ENCODE assay signal across 28 mouse cellular contexts in the genomic region with DNA sequence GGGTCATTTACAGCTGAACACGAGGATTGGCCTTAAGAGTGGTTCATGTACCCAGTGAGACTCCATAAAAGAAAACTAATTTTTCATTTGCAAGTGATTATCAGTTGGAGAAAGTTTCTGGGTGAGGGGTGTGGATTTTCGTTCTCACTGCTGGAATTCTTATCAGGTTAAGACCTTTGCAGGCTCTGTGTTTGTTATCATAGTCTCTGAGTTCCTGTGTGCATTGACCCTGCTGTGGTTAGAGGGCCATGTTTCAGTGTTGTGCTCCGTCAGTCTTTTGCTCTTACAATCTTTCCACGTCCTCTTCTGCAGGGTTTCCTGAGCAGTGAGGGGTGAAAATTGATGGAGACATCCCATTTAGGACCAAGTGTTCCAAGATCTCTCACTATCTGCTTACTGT. TPM values are rescaled to one million over a fixed set of nuclear protein-coding genes. Genes with fewer than 3 reads are reported as not detected.
DNase-seq lines count a peak whose midpoint lies in the region; ATAC-seq and TF ChIP-seq lines count a peak whose summit lies in the region.
"Had no signal": no experiment of that assay in that cellular context is flagged by ENCODE, and none has a peak within 500 bp of the region (broad histone marks: within the 10 kb centered on the region; RNA-seq: fewer than 3 reads in every experiment).

No protein-coding gene starts in this region.

- no peak for TF ChIP-seq CTCF in liver, postnatal 0 days (IDR thresholded peaks at IDR 0.05; ENCODE audit: low read depth)

- DNase-seq in liver, embryonic 11.5 days (ENCODE audit: low spot score): no peak
- no peak for DNase-seq in liver, postnatal 0 days
- no peak for DNase-seq in gastrocnemius, postnatal 10 days
- DNase-seq in midbrain, embryonic 14.5 days: no peak
- DNase-seq: adrenal gland, adult 8-10 months; adrenal gland, postnatal 14 days; adrenal gland, postnatal 36 days; B cell, adult 2 months; cerebellum, adult 11-12 months; cerebellum, adult 2 months; cerebellum, adult 9-10 months; cerebellum, postnatal 10 days; cerebellum, postnatal 25 days had no signal

- no peak for TF ChIP-seq EP300 in liver, postnatal 0 days (IDR thresholded peaks at IDR 0.05; ENCODE audit: low read depth)

- no peak overlapping the region for H3K9ac ChIP-seq in liver, embryonic 11.5 days (ENCODE audit: low read depth, low read length)
- H3K9ac ChIP-seq in liver, embryonic 12.5 days: no peak overlapping the region
- H3K9ac ChIP-seq in liver, embryonic 15.5 days: no peak overlapping the region
- H3K9ac ChIP-seq in liver, postnatal 0 days (replicated peaks): no peak overlapping the region
- no peak overlapping the region for H3K9ac ChIP-seq in liver, embryonic 16.5 days (ENCODE audit: low read depth, low read length)
- no peak overlapping the region for H3K9ac ChIP-seq in midbrain, embryonic 14.5 days (replicated peaks; ENCODE audit: low read length)
- H3K9ac ChIP-seq: embryonic facial prominence, embryonic 12.5 days; forebrain, embryonic 13.5 days had no signal

- no peak overlapping the region for H3K27ac ChIP-seq in liver, embryonic 11.5 days (ENCODE audit: low read depth, low read length)
- H3K27ac ChIP-seq in liver, embryonic 12.5 days: no peak overlapping the region
- no peak overlapping the region for H3K27ac ChIP-seq in liver, embryonic 15.5 days (replicated peaks)
- no peak overlapping the region for H3K27ac ChIP-seq in liver, postnatal 0 days (ENCODE audit: low read depth)
- no peak overlapping the region for H3K27ac ChIP-seq in liver, embryonic 16.5 days (ENCODE audit: low read length)
- H3K27ac ChIP-seq in midbrain, embryonic 14.5 days (replicated peaks; ENCODE audit: low read depth, low read length): no peak overlapping the region
- H3K27ac ChIP-seq: embryonic facial prominence, embryonic 10.5 days; embryonic facial prominence, embryonic 12.5 days; forebrain, embryonic 13.5 days had no signal

- H3K4me3 ChIP-seq in liver, embryonic 11.5 days (ENCODE audit: low read depth, low read length): no peak overlapping the region
- H3K4me3 ChIP-seq in liver, embryonic 12.5 days: no peak overlapping the region
- no peak overlapping the region for H3K4me3 ChIP-seq in liver, embryonic 15.5 days (replicated peaks)
- no peak overlapping the region for H3K4me3 ChIP-seq in liver, postnatal 0 days (ENCODE audit: low read depth, low read length)
- H3K4me3 ChIP-seq in liver, embryonic 16.5 days (ENCODE audit: low read depth, low read length): no peak overlapping the region
- H3K4me3 ChIP-seq in midbrain, embryonic 14.5 days (replicated peaks; ENCODE audit: low read depth, low read length): no peak overlapping the region
- H3K4me3 ChIP-seq: embryonic facial prominence, embryonic 10.5 days; embryonic facial prominence, embryonic 12.5 days; forebrain, embryonic 13.5 days had no signal

- no peaks in the 10 kb centered on the region for H3K27me3 ChIP-seq in liver, embryonic 11.5 days (replicated peaks; ENCODE audit: control insufficient read depth, insufficient read depth, low read length)
- H3K27me3 ChIP-seq in liver, embryonic 12.5 days (replicated peaks): no peaks in the 10 kb centered on the region
- no peaks in the 10 kb centered on the region for H3K27me3 ChIP-seq in liver, embryonic 15.5 days
- H3K27me3 ChIP-seq in liver, postnatal 0 days (ENCODE audit: insufficient read depth, low read length): no peaks in the 10 kb centered on the region
- H3K27me3 ChIP-seq in liver, embryonic 16.5 days (ENCODE audit: control insufficient read depth, insufficient read depth, low read depth, low read length): no peaks in the 10 kb centered on the region
- no peaks in the 10 kb centered on the region for H3K27me3 ChIP-seq in midbrain, embryonic 14.5 days (ENCODE audit: control insufficient read depth, insufficient read depth, low read length)
- H3K27me3 ChIP-seq: CH12.LX; embryonic facial prominence, embryonic 12.5 days; forebrain, embryonic 13.5 days had no signal

- no peaks in the 10 kb centered on the region for H3K36me3 ChIP-seq in liver, embryonic 11.5 days (ENCODE audit: control insufficient read depth, insufficient read depth, low read length)
- no peaks in the 10 kb centered on the region for H3K36me3 ChIP-seq in liver, embryonic 12.5 days
- H3K36me3 ChIP-seq in liver, embryonic 15.5 days (replicated peaks): no peaks in the 10 kb centered on the region
- H3K36me3 ChIP-seq in liver, postnatal 0 days (replicated peaks; ENCODE audit: insufficient read depth, low read length): no peaks in the 10 kb centered on the region
- H3K36me3 ChIP-seq in liver, embryonic 16.5 days (ENCODE audit: control insufficient read depth, insufficient read depth): no peaks in the 10 kb centered on the region
- H3K36me3 ChIP-seq in midbrain, embryonic 14.5 days (ENCODE audit: control insufficient read depth, insufficient read depth, low read length): no peaks in the 10 kb centered on the region
- H3K36me3 ChIP-seq: embryonic facial prominence, embryonic 10.5 days; embryonic facial prominence, embryonic 12.5 days; G1E had no signal

- 28% methylated on average over 4 of the region's 4 CpGs for WGBS in liver, embryonic 11.5 days
- WGBS in liver, embryonic 12.5 days (ENCODE audit: insufficient replicate concordance): 17% methylated on average over 4 of the region's 4 CpGs
- WGBS in liver, embryonic 15.5 days (ENCODE audit: insufficient replicate concordance): 19% methylated on average over 4 of the region's 4 CpGs
- WGBS in liver, postnatal 0 days (ENCODE audit: insufficient replicate concordance): 35% methylated on average over 4 of the region's 4 CpGs
- WGBS in liver, embryonic 16.5 days (ENCODE audit: insufficient replicate concordance): 23% methylated on average over 4 of the region's 4 CpGs
- WGBS in midbrain, embryonic 14.5 days: 70% methylated on average over 4 of the region's 4 CpGs

- peak; percentile 58; the same call in 1 of the 2 replicates for ATAC-seq in liver, embryonic 11.5 days (replicated peaks; ENCODE audit: low FRiP score)
- no peak for ATAC-seq in liver, embryonic 12.5 days
- 0 out of 2 replicates have a peak, but pooled peaks have one; percentile 31 for ATAC-seq in liver, embryonic 15.5 days (ENCODE audit: insufficient read depth)
- no peak for ATAC-seq in liver, postnatal 0 days
- 0 out of 2 replicates have a peak, but pooled peaks have one; percentile 61 for ATAC-seq in liver, embryonic 16.5 days (ENCODE audit: low read depth)
- peak; percentile 85 for ATAC-seq in megakaryocyte-erythroid progenitor cell, adult 5-6 weeks (replicated peaks; ENCODE audit: low FRiP score, low TSS enrichment, poor library complexity, severe bottlenecking)
- ATAC-seq in midbrain, embryonic 14.5 days (ENCODE audit: low FRiP score, low TSS enrichment): no peak
- ATAC-seq: activated CD4-positive, CD25-positive, alpha-beta regulatory T cell, adult 4 months; CD4-positive, CD25-positive, alpha-beta regulatory T cell, adult 4 months; forebrain, embryonic 13.5 days; forebrain, embryonic 16.5 days; Patski had no signal

- H3K9me3 ChIP-seq in liver, embryonic 11.5 days (ENCODE audit: control insufficient read depth, low read length): no peaks in the 10 kb centered on the region
- H3K9me3 ChIP-seq in liver, embryonic 12.5 days (replicated peaks): no peaks in the 10 kb centered on the region
- H3K9me3 ChIP-seq in liver, embryonic 15.5 days (replicated peaks): no peaks in the 10 kb centered on the region
- no peaks in the 10 kb centered on the region for H3K9me3 ChIP-seq in liver, postnatal 0 days (ENCODE audit: low read length)
- no peaks in the 10 kb centered on the region for H3K9me3 ChIP-seq in liver, embryonic 16.5 days (replicated peaks; ENCODE audit: control insufficient read depth, low read length)
- no peaks in the 10 kb centered on the region for H3K9me3 ChIP-seq in midbrain, embryonic 14.5 days (ENCODE audit: control insufficient read depth, low read length)
- H3K9me3 ChIP-seq: embryonic facial prominence, embryonic 10.5 days; embryonic facial prominence, embryonic 12.5 days; forebrain, embryonic 13.5 days; G1E had no signal

- H3K4me1 ChIP-seq in liver, embryonic 11.5 days (replicated peaks; ENCODE audit: control insufficient read depth, insufficient read depth, low read length): no peaks in the 10 kb centered on the region
- peaks cover 3% of the 10 kb centered on the region; the same call in 1 of the 2 replicates for H3K4me1 ChIP-seq in liver, embryonic 12.5 days
- H3K4me1 ChIP-seq in liver, embryonic 15.5 days (replicated peaks): no peaks in the 10 kb centered on the region
- no peaks in the 10 kb centered on the region for H3K4me1 ChIP-seq in liver, postnatal 0 days (ENCODE audit: insufficient read depth)
- no peaks in the 10 kb centered on the region for H3K4me1 ChIP-seq in liver, embryonic 16.5 days (ENCODE audit: control insufficient read depth, low read depth, low read length)
- H3K4me1 ChIP-seq in midbrain, embryonic 14.5 days (ENCODE audit: control insufficient read depth, insufficient read depth, low read length): no peaks in the 10 kb centered on the region
- H3K4me1 ChIP-seq: embryonic facial prominence, embryonic 10.5 days; embryonic facial prominence, embryonic 12.5 days; forebrain, embryonic 13.5 days had no signal

- no peak overlapping the region for H3K4me2 ChIP-seq in liver, embryonic 11.5 days
- no peak overlapping the region for H3K4me2 ChIP-seq in liver, embryonic 12.5 days
- no peak overlapping the region for H3K4me2 ChIP-seq in liver, embryonic 15.5 days
- no peak overlapping the region for H3K4me2 ChIP-seq in liver, postnatal 0 days (ENCODE audit: low read depth, low read length)
- H3K4me2 ChIP-seq in liver, embryonic 16.5 days (ENCODE audit: low read depth, low read length): no peak overlapping the region
- no peak overlapping the region for H3K4me2 ChIP-seq in midbrain, embryonic 14.5 days (ENCODE audit: low read length)
- H3K4me2 ChIP-seq: embryonic facial prominence, embryonic 12.5 days; forebrain, embryonic 13.5 days had no signal

RNA-seq across cellular contexts. Expression of a gene that starts 16.3 kb away (rescaled TPM):
- 0.41 and 0.84 TPM in 2 replicates for polyA plus RNA-seq in liver, embryonic 11.5 days (2014; fragmentation: Nextera tagmentation; extraction: Ambion mirVana)
- polyA plus RNA-seq in liver, embryonic 12.5 days (2016; fragmentation: Nextera tagmentation; extraction: Ambion mirVana): not detected in 2 replicates
- polyA plus RNA-seq in liver, embryonic 15.5 days (2015; fragmentation: Nextera tagmentation; extraction: Ambion mirVana): 0.05 and 0.08 TPM in 2 replicates
- not detected in 2 replicates for polyA plus RNA-seq in liver, postnatal 0 days (2015; fragmentation: Nextera tagmentation; extraction: Ambion mirVana)
- 0.08 TPM in 1 of 2 replicates, not detected in the other for polyA plus RNA-seq in liver, embryonic 16.5 days (2015; fragmentation: Nextera tagmentation; extraction: Ambion mirVana)
- total RNA-seq in megakaryocyte-erythroid progenitor cell, adult 5-6 weeks (2014; fragmentation: Nextera tagmentation): not detected in 2 replicates
- not detected in 2 replicates for total RNA-seq in megakaryocyte-erythroid progenitor cell, adult 5-6 weeks (2017)
- under 1 TPM; 0.16 to 0.25 TPM for total RNA-seq in gastrocnemius, postnatal 10 days (2021)
- 207 and 223 TPM in 2 replicates for polyA plus RNA-seq in midbrain, embryonic 14.5 days (2014; fragmentation: Nextera tagmentation; extraction: Ambion mirVana)
- total RNA-seq: CH12.LX had no signal
- polyA plus RNA-seq: activated CD4-positive, CD25-positive, alpha-beta regulatory T cell, adult 4 months; G1E; Patski had no signal

RNA-seq across cellular contexts. Expression of a gene that starts 59.9 kb away (rescaled TPM):
- polyA plus RNA-seq in liver, embryonic 11.5 days (2014; fragmentation: Nextera tagmentation; extraction: Ambion mirVana): 1.8 and 2.0 TPM in 2 replicates
- 1.1 and 2.0 TPM in 2 replicates for polyA plus RNA-seq in liver, embryonic 12.5 days (2016; fragmentation: Nextera tagmentation; extraction: Ambion mirVana)
- polyA plus RNA-seq in liver, embryonic 15.5 days (2015; fragmentation: Nextera tagmentation; extraction: Ambion mirVana): 3.0 and 3.3 TPM in 2 replicates
- 3.5 and 3.6 TPM in 2 replicates for polyA plus RNA-seq in liver, postnatal 0 days (2015; fragmentation: Nextera tagmentation; extraction: Ambion mirVana)
- polyA plus RNA-seq in liver, embryonic 16.5 days (2015; fragmentation: Nextera tagmentation; extraction: Ambion mirVana): 3.3 and 3.6 TPM in 2 replicates
- total RNA-seq in megakaryocyte-erythroid progenitor cell, adult 5-6 weeks (2014; fragmentation: Nextera tagmentation): 0.31 TPM in 1 of 2 replicates, not detected in the other
- total RNA-seq in megakaryocyte-erythroid progenitor cell, adult 5-6 weeks (2017): 0.85 and 1.2 TPM in 2 replicates
- total RNA-seq in gastrocnemius, postnatal 10 days (2021): under 1 TPM in 1 of 2 experiments, not detected in 1; 0.25 TPM
- 0.11 TPM in 1 of 2 replicates, not detected in the other for polyA plus RNA-seq in midbrain, embryonic 14.5 days (2014; fragmentation: Nextera tagmentation; extraction: Ambion mirVana)
- polyA plus RNA-seq: cerebellum, adult 2 months; cortical plate, adult 2 months; forebrain, embryonic 11.5 days; forebrain, embryonic 13.5 days; forebrain, embryonic 16.5 days; G1E; Patski had no signal

Comparison
In these comparisons a context has a peak if more than half of its experiments do, and no peak if none do; other contexts are left out.
1. ATAC-seq: peak in liver, embryonic 11.5 days (single experiment), liver, embryonic 15.5 days (single experiment), liver, embryonic 16.5 days (single experiment) and megakaryocyte-erythroid progenitor cell, adult 5-6 weeks (single experiment); none in liver, embryonic 12.5 days (single experiment), liver, postnatal 0 days (single experiment) and midbrain, embryonic 14.5 days (single experiment).
2. RNA of a gene that starts 16.3 kb away (polyA plus RNA-seq): 207 to 223 TPM in midbrain, embryonic 14.5 days; 0.41 to 0.84 TPM in liver, embryonic 11.5 days, 0.08 TPM in liver, embryonic 16.5 days, 0.05 to 0.08 TPM in liver, embryonic 15.5 days, not detected in liver, embryonic 12.5 days and not detected in liver, postnatal 0 days; every median in the first group is over 100 times any median in the second.